Mouse (Mus musculus) hindbrain, embryonic 12.5 days (tissue): ENCODE measurements around the gene 1700015G11Rik. TPM values are rescaled to one million over a fixed set of nuclear protein-coding genes. Genes with fewer than 3 reads are reported as not detected.
A peak's percentile ranks its signal among the peaks of the same experiment; 100 is the strongest.

Source experiments
- ATAC-seq: fragments of 200-750 bp; cut with Nextera tagmentation; 2 replicates; pipeline ENCODE4 v1.8.0; 2017; ENCODE audit warnings: moderate TSS enrichment; ENCODE audit not compliant: low FRiP score
- H3K27ac ChIP-seq: fragments of 300-500 bp; sonication (generic); 2 replicates; pipeline ENCODE4 v1.5.1; 2016; ENCODE audit warnings: mild to moderate bottlenecking
- H3K27me3 ChIP-seq: fragments of 300-500 bp; sonication (generic); 2 replicates; pipeline ENCODE4 v1.6.1; 2016; ENCODE audit warnings: mild to moderate bottlenecking
- H3K36me3 ChIP-seq: fragments of 300-500 bp; sonication (generic); 2 replicates; pipeline ENCODE4 v1.6.1; 2016; ENCODE audit warnings: mild to moderate bottlenecking
- H3K4me1 ChIP-seq: fragments of 300-500 bp; sonication (generic); 2 replicates; pipeline ENCODE4 v1.6.1; 2016
- H3K4me2 ChIP-seq: fragments of 300-500 bp; sonication (generic); replicated peaks from 2 replicates; pipeline ENCODE4 v1.6.1; 2016; ENCODE audit warnings: mild to moderate bottlenecking
- H3K4me3 ChIP-seq: fragments of 300-500 bp; sonication (generic); 2 replicates; pipeline ENCODE4 v1.5.1; 2016; ENCODE audit warnings: mild to moderate bottlenecking
- H3K9ac ChIP-seq: fragments of 300-500 bp; sonication (generic); 2 replicates; pipeline ENCODE4 v1.6.1; 2016; ENCODE audit warnings: mild to moderate bottlenecking, moderate library complexity
- H3K9me3 ChIP-seq: fragments of 300-500 bp; sonication (generic); replicated peaks from 2 replicates; pipeline ENCODE4 v1.6.1; 2016; ENCODE audit warnings: mild to moderate bottlenecking
- WGBS: fragments of 180-500 bp; shearing (Covaris S2); methylation state at CpG from one replicate; pipeline ENCODE4 v1.1.7; 2016; 5-methylcytosine and 5-hydroxymethylcytosine counted together
- polyA plus RNA-seq: library from polyadenylated mRNA; unstranded; fragments of >200 nt; fragmentation: Nextera tagmentation; extraction: Ambion mirVana; gene quantifications from 2 replicates; pipeline ENCODE4 v1.2.1, GENCODE M21; 2016

Gene 1700015G11Rik
- polyA plus RNA-seq, 1 experiment from 2014 or later = not detected

- 89% methylated on average over 3 of the region's 3 CpGs for WGBS
- Histone ChIP-seq H3K9me3 (no peaks in the 10 kb centered on the region), H3K27ac (no peak overlapping the region), H3K4me1 (no peaks in the 10 kb centered on the region), H3K36me3 (no peaks in the 10 kb centered on the region), H3K4me3 (no peak overlapping the region), H3K27me3 (no peaks in the 10 kb centered on the region), H3K4me2 (no peak overlapping the region), H3K9ac (no peak overlapping the region)
- ATAC-seq = peak; percentile 50; the same call in 1 of the 2 replicates
These were observed 24.5 kb downstream of the 1700015G11Rik start for GRCm38 (mm10) chr7:51991020-51991419.

- Histone ChIP-seq H3K4me1 (no peaks in the 10 kb centered on the region; the same call in 1 of the 2 replicates), H3K27ac (no peak overlapping the region), H3K4me2 (no peak overlapping the region), H3K27me3 (no peaks in the 10 kb centered on the region), H3K4me3 (no peak overlapping the region), H3K36me3 (no peaks in the 10 kb centered on the region), H3K9ac (no peak overlapping the region), H3K9me3 (no peaks in the 10 kb centered on the region)
- 68% methylated on average over 6 of the region's 6 CpGs for WGBS
- no peak for ATAC-seq
These were observed 28.6 kb downstream of the 1700015G11Rik start for GRCm38 (mm10) chr7:51986909-51987308.

- Histone ChIP-seq H3K27me3 (no peaks in the 10 kb centered on the region), H3K27ac (no peak overlapping the region), H3K4me2 (no peak overlapping the region), H3K4me3 (no peak overlapping the region), H3K9ac (no peak overlapping the region), H3K36me3 (no peaks in the 10 kb centered on the region), H3K9me3 (no peaks in the 10 kb centered on the region), H3K4me1 (no peaks in the 10 kb centered on the region; the same call in 1 of the 2 replicates)
- WGBS = 77% methylated on average over 6 of the region's 6 CpGs
- ATAC-seq = no peak
These were observed 29.8 kb downstream of the 1700015G11Rik start for GRCm38 (mm10) chr7:51985763-51986162.

- H3K36me3 ChIP-seq = no peaks in the 10 kb centered on the region
- WGBS = 50% methylated on average over 1 of the region's 1 CpGs
- H3K9ac ChIP-seq = no peak overlapping the region
- no peak overlapping the region for H3K4me3 ChIP-seq
- H3K27ac ChIP-seq = no peak overlapping the region
- H3K9me3 ChIP-seq = no peaks in the 10 kb centered on the region
- ATAC-seq = no peak
- no peaks in the 10 kb centered on the region for H3K27me3 ChIP-seq
- no peaks in the 10 kb centered on the region; the same call in 1 of the 2 replicates for H3K4me1 ChIP-seq
- no peak overlapping the region for H3K4me2 ChIP-seq
These were observed 33.2 kb downstream of the 1700015G11Rik start for GRCm38 (mm10) chr7:51982303-51982702.

- Histone ChIP-seq H3K27me3 (no peaks in the 10 kb centered on the region), H3K4me1 (no peaks in the 10 kb centered on the region; the same call in 1 of the 2 replicates), H3K4me3 (no peak overlapping the region), H3K36me3 (no peaks in the 10 kb centered on the region), H3K9me3 (no peaks in the 10 kb centered on the region), H3K4me2 (no peak overlapping the region), H3K9ac (no peak overlapping the region), H3K27ac (no peak overlapping the region)
- ATAC-seq = no peak
- WGBS = 45% methylated on average over 5 of the region's 5 CpGs
These were observed 36.3 kb downstream of the 1700015G11Rik start for GRCm38 (mm10) chr7:51979271-51979670.

- Histone ChIP-seq H3K9me3 (no peaks in the 10 kb centered on the region), H3K27ac (peak overlapping the region; percentile 12; the same call in 1 of the 2 replicates), H3K9ac (no peak overlapping the region), H3K27me3 (no peaks in the 10 kb centered on the region), H3K36me3 (no peaks in the 10 kb centered on the region), H3K4me2 (no peak overlapping the region), H3K4me3 (no peak overlapping the region), H3K4me1 (peaks cover 5% of the 10 kb centered on the region; the same call in 1 of the 2 replicates)
- no peak for ATAC-seq
- 81% methylated on average over 6 of the region's 6 CpGs for WGBS
These were observed 40.3 kb downstream of the 1700015G11Rik start for GRCm38 (mm10) chr7:51975181-51975580.

- WGBS = 72% methylated on average over 2 of the region's 2 CpGs
- no peak overlapping the region for H3K27ac ChIP-seq
- H3K4me3 ChIP-seq = no peak overlapping the region
- no peaks in the 10 kb centered on the region for H3K36me3 ChIP-seq
- peaks cover 5% of the 10 kb centered on the region; the same call in 1 of the 2 replicates for H3K4me1 ChIP-seq
- H3K9ac ChIP-seq = no peak overlapping the region
- no peak overlapping the region for H3K4me2 ChIP-seq
- peak; percentile 36; the same call in 1 of the 2 replicates for ATAC-seq
- no peaks in the 10 kb centered on the region for H3K27me3 ChIP-seq
- no peaks in the 10 kb centered on the region for H3K9me3 ChIP-seq
These were observed 42.0 kb downstream of the 1700015G11Rik start for GRCm38 (mm10) chr7:51973526-51973925.

- H3K36me3 ChIP-seq = no peaks in the 10 kb centered on the region
- WGBS = 74% methylated on average over 5 of the region's 5 CpGs
- H3K9ac ChIP-seq = no peak overlapping the region
- no peak overlapping the region for H3K4me3 ChIP-seq
- H3K9me3 ChIP-seq = no peaks in the 10 kb centered on the region
- H3K4me2 ChIP-seq = no peak overlapping the region
- peak overlapping the region; percentile 30; the same call in 1 of the 2 replicates for H3K27ac ChIP-seq
- peaks cover 5% of the 10 kb centered on the region; the same call in 1 of the 2 replicates for H3K4me1 ChIP-seq
- ATAC-seq = peak; percentile 38; the same call in 1 of the 2 replicates
- no peaks in the 10 kb centered on the region for H3K27me3 ChIP-seq
These were observed 42.4 kb downstream of the 1700015G11Rik start for GRCm38 (mm10) chr7:51973091-51973490.

- H3K4me1 ChIP-seq = peaks cover 5% of the 10 kb centered on the region; the same call in 1 of the 2 replicates
- no peaks in the 10 kb centered on the region for H3K27me3 ChIP-seq
- 29% methylated on average over 6 of the region's 6 CpGs for WGBS
- peak overlapping the region; percentile 40 for H3K27ac ChIP-seq
- no peaks in the 10 kb centered on the region for H3K9me3 ChIP-seq
- H3K9ac ChIP-seq = no peak overlapping the region
- H3K4me2 ChIP-seq = no peak overlapping the region
- no peak overlapping the region for H3K4me3 ChIP-seq
- peak; percentile 58; the same call in 1 of the 2 replicates for ATAC-seq
- H3K36me3 ChIP-seq = no peaks in the 10 kb centered on the region
These were observed 43.2 kb downstream of the 1700015G11Rik start for GRCm38 (mm10) chr7:51972252-51972855.

- Histone ChIP-seq H3K36me3 (no peaks in the 10 kb centered on the region), H3K4me3 (no peak overlapping the region), H3K9ac (no peak overlapping the region), H3K4me1 (peaks cover 5% of the 10 kb centered on the region; the same call in 1 of the 2 replicates), H3K4me2 (no peak overlapping the region), H3K27me3 (no peaks in the 10 kb centered on the region), H3K27ac (no peak overlapping the region), H3K9me3 (no peaks in the 10 kb centered on the region)
- ATAC-seq = no peak
These were observed 46.1 kb downstream of the 1700015G11Rik start for GRCm38 (mm10) chr7:51969379-51969778.

GRCm38 (mm10) chr7:51967581-51967980 is 47.9 kb downstream of the 1700015G11Rik start:
- no peaks in the 10 kb centered on the region for H3K36me3 ChIP-seq
- no peak overlapping the region for H3K9ac ChIP-seq
- H3K9me3 ChIP-seq = no peaks in the 10 kb centered on the region
- no peak overlapping the region for H3K27ac ChIP-seq
- ATAC-seq = no peak
- no peak overlapping the region for H3K4me2 ChIP-seq
- H3K4me3 ChIP-seq = no peak overlapping the region
- 88% methylated on average over 4 of the region's 4 CpGs for WGBS
- peaks cover 5% of the 10 kb centered on the region; the same call in 1 of the 2 replicates for H3K4me1 ChIP-seq
- H3K27me3 ChIP-seq = no peaks in the 10 kb centered on the region

- H3K4me3 ChIP-seq = no peak overlapping the region
These were observed 50.8 kb downstream of the 1700015G11Rik start for GRCm38 (mm10) chr7:51964681-51965080.

More at GRCm38 (mm10) chr7:51964681-51965080, 50.8 kb downstream of the 1700015G11Rik start:
- Histone ChIP-seq H3K27ac (no peak overlapping the region), H3K36me3 (no peaks in the 10 kb centered on the region), H3K27me3 (no peaks in the 10 kb centered on the region), H3K9ac (no peak overlapping the region), H3K9me3 (no peaks in the 10 kb centered on the region), H3K4me2 (no peak overlapping the region), H3K4me1 (peaks cover 15% of the 10 kb centered on the region)
- no peak for ATAC-seq
- WGBS = 91% methylated on average over 7 of the region's 7 CpGs
